Comparison of ENCODE assay signal across 9 mouse cellular contexts in genomic region chr12:39493578-39494218, GRCm38 (mm10).
DNase-seq lines count a peak whose midpoint lies in the region; ATAC-seq lines count a peak whose summit lies in the region.
"Had no signal": no experiment of that assay in that cellular context is flagged by ENCODE, and none has a peak within 500 bp of the region (broad histone marks: within the 10 kb centered on the region; RNA-seq: fewer than 3 reads in every experiment).

No protein-coding gene starts in this region.

- ATAC-seq in hindbrain, embryonic 14.5 days (ENCODE audit: low FRiP score), result no peak
- ATAC-seq in CD4-positive, CD25-positive, alpha-beta regulatory T cell, adult 4 months, result no peak

- H3K27me3 ChIP-seq in hindbrain, embryonic 14.5 days (ENCODE audit: control insufficient read depth, insufficient read depth, low read length), result no peaks in the 10 kb centered on the region
- H3K27me3 ChIP-seq in hindbrain, embryonic 10.5 days (ENCODE audit: insufficient read depth, poor library complexity, severe bottlenecking), result no peaks in the 10 kb centered on the region
- H3K27me3 ChIP-seq: neural tube, embryonic 13.5 days had no signal

- no peak overlapping the region for H3K27ac ChIP-seq in hindbrain, embryonic 14.5 days
- H3K27ac ChIP-seq in hindbrain, embryonic 10.5 days, result no peak overlapping the region
- H3K27ac ChIP-seq: neural tube, embryonic 13.5 days had no signal

- peak; percentile 56 for DNase-seq in hindbrain, embryonic 14.5 days (ENCODE audit: low spot score)
- DNase-seq in hindbrain, embryonic 10.5 days (ENCODE audit: low spot score), result no peak
- peak; percentile 32 to 44 for DNase-seq in right cerebral cortex, adult 2 months (ENCODE audit: low spot score in 2 of 2)
- DNase-seq in right cerebral cortex, postnatal 25 days, result no peak
- peak; percentile 28 for DNase-seq in embryo, embryonic 11 days
- peak; percentile 8 for DNase-seq in telencephalon, adult 2 months (ENCODE audit: low read depth, low spot score)
- no peak for DNase-seq in thymus, postnatal 14 days

- H3K4me2 ChIP-seq in hindbrain, embryonic 14.5 days (replicated peaks), result no peak overlapping the region
- H3K4me2 ChIP-seq: neural tube, embryonic 13.5 days had no signal

- H3K36me3 ChIP-seq in hindbrain, embryonic 14.5 days (replicated peaks; ENCODE audit: control insufficient read depth, insufficient read depth), result no peaks in the 10 kb centered on the region
- no peaks in the 10 kb centered on the region for H3K36me3 ChIP-seq in hindbrain, embryonic 10.5 days
- H3K36me3 ChIP-seq: neural tube, embryonic 13.5 days had no signal

- H3K4me3 ChIP-seq in hindbrain, embryonic 14.5 days (replicated peaks; ENCODE audit: low read length), result no peak overlapping the region
- no peak overlapping the region for H3K4me3 ChIP-seq in hindbrain, embryonic 10.5 days
- H3K4me3 ChIP-seq: neural tube, embryonic 13.5 days had no signal

- no peak overlapping the region for H3K9ac ChIP-seq in hindbrain, embryonic 14.5 days
- H3K9ac ChIP-seq: neural tube, embryonic 13.5 days had no signal

- H3K4me1 ChIP-seq in hindbrain, embryonic 14.5 days (replicated peaks; ENCODE audit: control insufficient read depth, insufficient read depth, low read length), result no peaks in the 10 kb centered on the region
- H3K4me1 ChIP-seq in hindbrain, embryonic 10.5 days (replicated peaks), result no peaks in the 10 kb centered on the region
- H3K4me1 ChIP-seq: neural tube, embryonic 13.5 days had no signal

- 77% methylated on average over 6 of the region's 6 CpGs for WGBS in hindbrain, embryonic 14.5 days
- 86% methylated on average over 6 of the region's 6 CpGs for WGBS in hindbrain, embryonic 10.5 days

- H3K9me3 ChIP-seq in hindbrain, embryonic 14.5 days (ENCODE audit: control insufficient read depth, low read length), result no peaks in the 10 kb centered on the region
- no peaks in the 10 kb centered on the region for H3K9me3 ChIP-seq in hindbrain, embryonic 10.5 days
- H3K9me3 ChIP-seq: neural tube, embryonic 13.5 days had no signal

Comparison
In these comparisons a context has a peak if more than half of its experiments do, and no peak if none do; other contexts are left out.
1. DNase-seq: peak in hindbrain, embryonic 14.5 days (single experiment), right cerebral cortex, adult 2 months (2 of 2), embryo, embryonic 11 days (single experiment) and telencephalon, adult 2 months (single experiment); none in hindbrain, embryonic 10.5 days (single experiment), right cerebral cortex, postnatal 25 days (single experiment) and thymus, postnatal 14 days (single experiment).